Mouse (Mus musculus): ENCODE results near the gene Gm20388.
"Not testable (repeated sequence)": the region's sequence is repeated elsewhere in the genome, so short reads cannot be mapped to it uniquely, and the experiment has no call there.

Gm20388 gene

GRCm38 (mm10) chr8:120344583-120344982, 433.9 kb downstream of the Gm20388 start:
- no peak for DNase-seq

GRCm38 (mm10) chr8:120347734-120348341, 437.2 kb downstream of the Gm20388 start:
- DNase-seq: no peak

- no peak for DNase-seq
These were observed 438.3 kb downstream of the Gm20388 start for GRCm38 (mm10) chr8:120348922-120349321.

GRCm38 (mm10) chr8:120351332-120352071, 440.9 kb downstream of the Gm20388 start:
- peak in 1 of 2 experiments; percentile 12 for DNase-seq

GRCm38 (mm10) chr8:120352096-120352495, 441.5 kb downstream of the Gm20388 start:
- DNase-seq: no peak

- no peak for DNase-seq
These were observed 445.4 kb downstream of the Gm20388 start for GRCm38 (mm10) chr8:120356067-120356466.

- no peak for DNase-seq
These were observed 446.9 kb downstream of the Gm20388 start for GRCm38 (mm10) chr8:120357504-120357903.

GRCm38 (mm10) chr8:120361301-120361700, 450.7 kb downstream of the Gm20388 start:
- no peak for DNase-seq

GRCm38 (mm10) chr8:120363552-120364071, 453.0 kb downstream of the Gm20388 start:
- peak in 1 of 2 experiments; percentile 36 for DNase-seq

- DNase-seq: peak in 1 of 2 experiments; percentile 52
These were observed 453.6 kb downstream of the Gm20388 start for GRCm38 (mm10) chr8:120364093-120364725.

GRCm38 (mm10) chr8:120366840-120367239, 456.2 kb downstream of the Gm20388 start:
- DNase-seq: no peak

- not testable (repeated sequence) for DNase-seq
These were observed 457.6 kb downstream of the Gm20388 start for GRCm38 (mm10) chr8:120368191-120368590.

- DNase-seq: peak; percentile 84 to 88
These were observed 458.4 kb downstream of the Gm20388 start for GRCm38 (mm10) chr8:120368814-120369649.

GRCm38 (mm10) chr8:120369956-120370355, 459.3 kb downstream of the Gm20388 start:
- DNase-seq: no peak

- DNase-seq: no peak
These were observed 459.8 kb downstream of the Gm20388 start for GRCm38 (mm10) chr8:120370461-120370860.

GRCm38 (mm10) chr8:120371146-120371545, 460.5 kb downstream of the Gm20388 start:
- DNase-seq: no peak

GRCm38 (mm10) chr8:120371725-120372457, 461.2 kb downstream of the Gm20388 start:
- DNase-seq: no peak

- no peak for DNase-seq
These were observed 462.0 kb downstream of the Gm20388 start for GRCm38 (mm10) chr8:120372684-120373083.

- no peak for DNase-seq
These were observed 463.0 kb downstream of the Gm20388 start for GRCm38 (mm10) chr8:120373621-120374020.

- no peak for DNase-seq
These were observed 463.4 kb downstream of the Gm20388 start for GRCm38 (mm10) chr8:120374070-120374469.

GRCm38 (mm10) chr8:120374514-120374913, 463.9 kb downstream of the Gm20388 start:
- no peak for DNase-seq

- no peak for DNase-seq
These were observed 464.5 kb downstream of the Gm20388 start for GRCm38 (mm10) chr8:120375170-120375569.
